Mouse (Mus musculus): ENCODE data around the gene Cntnap2. TPM values are rescaled to one million over a fixed set of nuclear protein-coding genes. Genes with fewer than 3 reads are reported as not detected.

The Cntnap2 gene
- polyA plus RNA-seq, 1 experiment: 0.26 TPM

- H3K4me3 ChIP-seq (replicated peaks): no peak overlapping the region
- no peaks in the 10 kb centered on the region for H3K27me3 ChIP-seq (ENCODE audit: control insufficient read depth)
- no peaks in the 10 kb centered on the region for H3K36me3 ChIP-seq (ENCODE audit: control insufficient read depth)
- TF ChIP-seq GATA1 (IDR thresholded peaks at IDR 0.05; ENCODE audit: low read length) (no peak), TAL1 (IDR thresholded peaks at IDR 0.05; ENCODE audit: low read length) (no peak)
- no peaks in the 10 kb centered on the region for H3K4me1 ChIP-seq (ENCODE audit: control insufficient read depth)
- no peaks in the 10 kb centered on the region for H3K9me3 ChIP-seq (ENCODE audit: control insufficient read depth, low read length)
Observed at GRCm38 (mm10) chr6:46963261-46963660, 1904.1 kb downstream of the Cntnap2 start.

- H3K9me3 ChIP-seq (ENCODE audit: control insufficient read depth, low read length): no peaks in the 10 kb centered on the region
- no peaks in the 10 kb centered on the region for H3K36me3 ChIP-seq (ENCODE audit: control insufficient read depth)
- TF ChIP-seq TAL1 (IDR thresholded peaks at IDR 0.05; ENCODE audit: low read length): no peak
- TF ChIP-seq GATA1 (IDR thresholded peaks at IDR 0.05; ENCODE audit: low read length): no peak
- H3K4me1 ChIP-seq (ENCODE audit: control insufficient read depth): no peaks in the 10 kb centered on the region
- no peaks in the 10 kb centered on the region for H3K27me3 ChIP-seq (ENCODE audit: control insufficient read depth)
- no peak overlapping the region for H3K4me3 ChIP-seq (replicated peaks)
Observed at GRCm38 (mm10) chr6:46963693-46964092, 1904.5 kb downstream of the Cntnap2 start.

- H3K36me3 ChIP-seq (ENCODE audit: control insufficient read depth): no peaks in the 10 kb centered on the region
- TF ChIP-seq TAL1 (IDR thresholded peaks at IDR 0.05; ENCODE audit: low read length) (no peak), GATA1 (IDR thresholded peaks at IDR 0.05; ENCODE audit: low read length) (no peak)
- H3K9me3 ChIP-seq (ENCODE audit: control insufficient read depth, low read length): no peaks in the 10 kb centered on the region
- H3K4me1 ChIP-seq (ENCODE audit: control insufficient read depth): no peaks in the 10 kb centered on the region
- no peak overlapping the region for H3K4me3 ChIP-seq (replicated peaks)
- no peaks in the 10 kb centered on the region for H3K27me3 ChIP-seq (ENCODE audit: control insufficient read depth)
Observed at GRCm38 (mm10) chr6:46972640-46973039, 1913.5 kb downstream of the Cntnap2 start.

- no peak overlapping the region for H3K4me3 ChIP-seq (replicated peaks)
- no peaks in the 10 kb centered on the region for H3K4me1 ChIP-seq (ENCODE audit: control insufficient read depth)
- no peaks in the 10 kb centered on the region for H3K36me3 ChIP-seq (ENCODE audit: control insufficient read depth)
- TF ChIP-seq TAL1 (IDR thresholded peaks at IDR 0.05; ENCODE audit: low read length) (no peak), GATA1 (IDR thresholded peaks at IDR 0.05; ENCODE audit: low read length) (no peak)
- H3K27me3 ChIP-seq (ENCODE audit: control insufficient read depth): no peaks in the 10 kb centered on the region
- H3K9me3 ChIP-seq (ENCODE audit: control insufficient read depth, low read length): no peaks in the 10 kb centered on the region
Observed at GRCm38 (mm10) chr6:46996010-46996602, 1936.9 kb downstream of the Cntnap2 start.

- H3K36me3 ChIP-seq (ENCODE audit: control insufficient read depth): no peaks in the 10 kb centered on the region
- no peaks in the 10 kb centered on the region for H3K4me1 ChIP-seq (ENCODE audit: control insufficient read depth)
- no peaks in the 10 kb centered on the region for H3K27me3 ChIP-seq (ENCODE audit: control insufficient read depth)
- TF ChIP-seq GATA1 (IDR thresholded peaks at IDR 0.05; ENCODE audit: low read length) (no peak), TAL1 (IDR thresholded peaks at IDR 0.05; ENCODE audit: low read length) (no peak)
- H3K4me3 ChIP-seq (replicated peaks): no peak overlapping the region
- no peaks in the 10 kb centered on the region for H3K9me3 ChIP-seq (ENCODE audit: control insufficient read depth, low read length)
Observed at GRCm38 (mm10) chr6:47004430-47004829, 1945.3 kb downstream of the Cntnap2 start.

GRCm38 (mm10) chr6:47012933-47013332 lies 1953.8 kb downstream of the Cntnap2 start:
- TF ChIP-seq TAL1 (IDR thresholded peaks at IDR 0.05; ENCODE audit: low read length) (no peak), GATA1 (IDR thresholded peaks at IDR 0.05; ENCODE audit: low read length) (no peak)
- H3K4me3 ChIP-seq (replicated peaks): no peak overlapping the region

GRCm38 (mm10) chr6:47013535-47013934 lies 1954.4 kb downstream of the Cntnap2 start:
- TF ChIP-seq GATA1 (IDR thresholded peaks at IDR 0.05; ENCODE audit: low read length) (no peak), TAL1 (IDR thresholded peaks at IDR 0.05; ENCODE audit: low read length) (no peak)
- no peaks in the 10 kb centered on the region for H3K36me3 ChIP-seq (ENCODE audit: control insufficient read depth)
- H3K4me1 ChIP-seq (ENCODE audit: control insufficient read depth): no peaks in the 10 kb centered on the region
- H3K27me3 ChIP-seq (ENCODE audit: control insufficient read depth): no peaks in the 10 kb centered on the region
- H3K9me3 ChIP-seq (ENCODE audit: control insufficient read depth, low read length): no peaks in the 10 kb centered on the region
- no peak overlapping the region for H3K4me3 ChIP-seq (replicated peaks)

More at GRCm38 (mm10) chr6:47012933-47013332, 1953.8 kb downstream of the Cntnap2 start:
- Histone ChIP-seq H3K9me3 (ENCODE audit: control insufficient read depth, low read length) (no peaks in the 10 kb centered on the region), H3K4me1 (ENCODE audit: control insufficient read depth) (no peaks in the 10 kb centered on the region), H3K27me3 (ENCODE audit: control insufficient read depth) (no peaks in the 10 kb centered on the region), H3K36me3 (ENCODE audit: control insufficient read depth) (no peaks in the 10 kb centered on the region)

- Histone ChIP-seq H3K9me3 (ENCODE audit: control insufficient read depth, low read length) (no peaks in the 10 kb centered on the region), H3K36me3 (ENCODE audit: control insufficient read depth) (no peaks in the 10 kb centered on the region), H3K4me3 (replicated peaks) (no peak overlapping the region), H3K4me1 (ENCODE audit: control insufficient read depth) (no peaks in the 10 kb centered on the region), H3K27me3 (ENCODE audit: control insufficient read depth) (no peaks in the 10 kb centered on the region)
- TF ChIP-seq TAL1 (IDR thresholded peaks at IDR 0.05; ENCODE audit: low read length) (no peak), GATA1 (IDR thresholded peaks at IDR 0.05; ENCODE audit: low read length) (no peak)
Observed at GRCm38 (mm10) chr6:47014886-47015586, 1955.9 kb downstream of the Cntnap2 start.

GRCm38 (mm10) chr6:47026064-47026686 lies 1967.0 kb downstream of the Cntnap2 start:
- H3K36me3 ChIP-seq (ENCODE audit: control insufficient read depth): no peaks in the 10 kb centered on the region
- no peak overlapping the region for H3K4me3 ChIP-seq (replicated peaks)
- no peaks in the 10 kb centered on the region for H3K9me3 ChIP-seq (ENCODE audit: control insufficient read depth, low read length)
- TF ChIP-seq GATA1 (IDR thresholded peaks at IDR 0.05; ENCODE audit: low read length) (no peak), TAL1 (IDR thresholded peaks at IDR 0.05; ENCODE audit: low read length) (no peak)
- H3K27me3 ChIP-seq (ENCODE audit: control insufficient read depth): no peaks in the 10 kb centered on the region
- no peaks in the 10 kb centered on the region for H3K4me1 ChIP-seq (ENCODE audit: control insufficient read depth)

All from erythroblast, embryonic 14.5 days (primary cell).